Mouse (Mus musculus) cerebellum, postnatal 14 days (tissue): Measurements from ENCODE around the gene Man1c1.
A peak's percentile ranks its signal among the peaks of the same experiment; 100 is the strongest.

ENCODE experiments used
- DNase-seq, 2 experiments: peaks; one replicate each; pipeline ENCODE4 v3.0.0; 2021; ENCODE audit warnings: mixed read lengths in 2 of 2

Man1c1 gene

DNA sequence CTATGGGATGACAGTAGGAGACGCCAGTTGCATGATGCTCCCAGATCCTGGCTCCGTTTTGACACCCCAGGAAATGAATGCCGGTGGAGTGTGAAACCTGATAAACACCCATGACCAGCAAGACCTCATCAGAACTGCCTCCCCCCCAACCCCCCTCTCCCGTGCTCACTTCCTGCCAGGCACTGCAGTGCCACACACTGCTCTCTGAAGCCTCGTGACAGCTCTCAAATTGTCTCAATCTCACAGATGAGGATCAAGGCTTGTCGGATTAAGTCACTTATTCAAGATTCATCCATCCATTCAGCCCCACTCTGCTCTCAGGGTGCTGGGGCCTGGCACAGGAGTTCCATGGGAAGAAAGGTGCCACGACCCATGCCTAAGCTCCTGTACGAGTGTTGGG, 102.7 kb downstream of the Man1c1 start:
- DNase-seq, result no peak

DNA sequence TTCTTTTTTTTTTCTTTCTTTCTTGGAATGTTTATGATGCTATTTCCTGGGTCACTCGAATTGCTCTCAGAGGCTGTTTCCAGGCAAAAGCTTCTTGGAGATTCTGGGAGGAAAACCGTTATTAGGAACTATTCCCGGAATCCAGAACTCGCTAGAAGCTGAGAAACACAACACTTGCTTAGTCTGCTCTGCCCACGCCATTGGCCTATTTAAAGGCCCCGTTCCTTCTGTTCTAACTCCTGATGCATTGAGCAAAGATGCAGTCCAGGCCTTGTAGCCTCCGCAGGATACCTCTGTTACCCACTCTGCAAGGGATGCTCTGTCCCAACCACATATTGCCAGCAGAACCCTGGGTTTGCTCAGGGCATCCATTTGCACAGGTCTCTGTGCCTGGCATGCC, 103.3 kb downstream of the Man1c1 start:
- no peak for DNase-seq

DNA sequence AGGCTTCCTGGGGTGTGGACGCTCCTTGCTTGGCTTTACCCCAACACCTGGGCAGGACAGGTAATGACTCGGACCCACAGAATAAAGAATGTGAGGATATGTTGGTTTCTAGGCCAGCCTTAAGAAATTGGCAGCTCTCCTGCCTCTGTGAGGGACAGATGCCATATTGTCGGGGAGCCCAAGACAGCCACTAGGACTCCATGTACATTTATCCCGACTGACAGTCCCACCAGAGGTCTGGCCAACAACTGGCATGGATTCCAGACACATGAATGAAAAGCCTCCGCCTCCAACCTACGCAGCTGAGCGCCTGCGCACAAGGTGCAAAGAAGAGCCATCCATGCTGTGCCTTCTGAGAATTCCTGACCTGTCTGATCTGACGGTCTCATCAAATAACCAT, 104.0 kb downstream of the Man1c1 start:
- DNase-seq, result peak; percentile 68

DNA sequence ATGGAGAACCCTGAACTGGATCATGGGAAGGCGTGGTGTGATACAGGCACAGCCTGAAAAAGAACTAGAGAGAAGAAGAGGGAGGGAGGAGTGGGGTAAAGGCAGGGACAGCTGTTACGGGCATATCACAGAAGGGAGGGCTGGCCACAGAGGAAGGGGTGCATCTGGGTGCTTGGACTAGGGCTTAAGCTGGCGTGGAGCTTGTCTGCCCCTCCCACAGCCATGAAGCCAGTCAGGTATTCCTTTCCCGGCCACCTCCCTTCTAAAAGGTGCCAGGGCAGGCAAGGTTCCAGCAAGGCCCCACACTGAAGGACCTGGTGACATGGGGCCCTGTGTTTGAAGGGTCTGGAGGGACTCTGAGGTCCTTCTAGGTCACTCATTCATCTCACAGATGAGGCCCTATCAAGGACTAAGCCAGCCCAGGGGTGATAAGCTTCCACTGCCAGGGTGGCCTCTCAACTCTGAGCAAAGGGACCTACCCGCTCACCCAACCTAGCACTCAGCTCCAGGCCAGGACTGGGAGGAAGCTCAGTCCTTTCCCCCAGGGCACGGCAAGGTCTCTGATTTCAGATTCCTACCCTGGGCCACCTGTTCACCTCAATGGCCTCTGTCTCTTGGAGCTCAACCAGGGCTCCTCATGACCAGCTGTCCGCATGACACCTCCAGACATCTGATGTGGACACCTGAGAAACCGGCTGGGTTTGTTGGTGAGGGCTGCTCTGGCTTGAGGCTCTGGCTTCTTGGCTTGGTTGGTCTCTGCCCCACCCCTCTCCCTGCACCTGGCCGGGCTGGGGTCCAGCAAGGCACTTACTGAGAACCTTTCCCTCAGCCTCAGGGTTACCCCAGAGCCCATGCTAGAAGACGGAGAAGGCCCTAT, 107.0 kb downstream of the Man1c1 start:
- DNase-seq, result peak in 1 of 2 experiments; percentile 58

DNA sequence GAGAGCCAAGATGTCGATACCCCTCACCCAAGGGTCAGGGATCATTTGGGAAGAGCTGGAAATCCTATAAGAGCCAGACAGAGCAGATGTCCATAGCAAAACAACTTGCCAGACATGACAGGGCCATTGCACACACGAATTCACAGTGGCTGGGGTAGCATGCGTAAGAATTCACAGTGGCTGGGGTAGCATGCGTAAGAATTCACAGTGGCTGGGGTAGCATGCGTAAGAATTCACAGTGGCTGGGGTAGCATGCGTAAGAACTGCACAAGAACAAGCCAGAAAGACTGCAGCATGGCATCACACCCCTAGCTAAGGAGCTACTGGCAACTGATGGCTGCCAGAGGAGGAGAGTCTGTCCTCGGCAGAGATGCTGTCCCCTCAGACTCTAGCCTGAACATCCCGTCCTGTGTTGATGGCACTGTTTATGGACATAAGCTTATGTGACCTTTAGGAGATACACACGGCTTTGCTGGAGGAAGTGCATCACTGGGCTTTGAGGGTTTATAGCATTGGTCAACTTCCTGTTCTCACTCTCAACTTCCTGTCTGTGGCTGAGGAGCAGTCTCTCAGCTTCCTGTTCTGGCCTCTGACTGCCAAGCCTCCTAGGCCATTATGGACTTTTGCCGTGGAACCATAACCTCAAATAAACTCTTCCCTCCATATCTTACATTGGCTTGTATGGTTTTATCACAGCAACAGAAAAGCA, 109.2 kb downstream of the Man1c1 start:
- no peak for DNase-seq

DNA sequence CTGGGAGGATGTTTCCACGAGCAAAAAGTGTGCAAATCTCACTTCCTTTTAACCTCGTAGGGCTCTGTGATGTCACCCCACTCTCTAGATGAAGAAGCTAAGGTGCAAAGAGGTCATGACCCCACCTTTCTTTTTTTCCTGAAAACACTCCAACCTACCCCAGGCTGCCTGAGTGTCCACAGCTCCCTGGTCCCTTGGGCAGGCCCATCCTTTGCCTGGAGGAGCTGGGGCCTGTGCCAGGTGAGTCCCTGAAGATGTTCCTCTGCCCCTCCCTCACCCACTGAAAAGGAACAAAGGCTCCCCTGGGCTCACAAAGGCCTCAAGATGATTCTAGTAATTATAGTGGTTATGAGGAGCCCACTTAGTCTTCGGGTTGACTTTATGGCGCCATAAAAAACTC, 111.6 kb downstream of the Man1c1 start:
- peak in 1 of 2 experiments; percentile 49 for DNase-seq

DNA sequence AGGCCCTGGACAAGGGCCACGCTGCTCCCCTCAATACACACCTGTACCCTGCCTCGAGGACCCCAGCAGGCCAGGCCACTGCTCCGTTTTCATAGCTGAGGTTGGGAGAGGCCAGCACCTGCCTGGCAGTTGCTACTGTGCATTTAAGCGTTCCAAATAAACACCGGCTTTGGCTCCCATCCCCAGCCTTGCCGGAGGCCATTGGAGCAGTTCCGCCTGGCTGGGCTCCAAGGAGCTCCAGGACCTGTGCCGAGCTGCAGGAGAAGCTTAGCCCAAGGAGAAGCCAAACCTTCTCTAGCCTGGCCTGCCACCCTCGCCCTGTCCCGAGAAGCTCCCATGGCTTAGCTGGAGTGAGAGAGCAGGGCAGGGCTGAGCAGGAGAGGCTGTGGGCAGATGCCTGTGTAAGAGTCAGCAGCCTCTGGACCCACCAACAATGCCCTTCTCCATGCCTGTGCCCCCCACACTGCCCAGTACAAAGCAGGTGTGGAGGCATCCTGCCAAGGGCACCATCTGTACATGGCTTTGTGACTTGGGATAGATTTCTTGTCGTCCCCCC, 112.5 kb downstream of the Man1c1 start:
- DNase-seq, result peak; percentile 99

DNA sequence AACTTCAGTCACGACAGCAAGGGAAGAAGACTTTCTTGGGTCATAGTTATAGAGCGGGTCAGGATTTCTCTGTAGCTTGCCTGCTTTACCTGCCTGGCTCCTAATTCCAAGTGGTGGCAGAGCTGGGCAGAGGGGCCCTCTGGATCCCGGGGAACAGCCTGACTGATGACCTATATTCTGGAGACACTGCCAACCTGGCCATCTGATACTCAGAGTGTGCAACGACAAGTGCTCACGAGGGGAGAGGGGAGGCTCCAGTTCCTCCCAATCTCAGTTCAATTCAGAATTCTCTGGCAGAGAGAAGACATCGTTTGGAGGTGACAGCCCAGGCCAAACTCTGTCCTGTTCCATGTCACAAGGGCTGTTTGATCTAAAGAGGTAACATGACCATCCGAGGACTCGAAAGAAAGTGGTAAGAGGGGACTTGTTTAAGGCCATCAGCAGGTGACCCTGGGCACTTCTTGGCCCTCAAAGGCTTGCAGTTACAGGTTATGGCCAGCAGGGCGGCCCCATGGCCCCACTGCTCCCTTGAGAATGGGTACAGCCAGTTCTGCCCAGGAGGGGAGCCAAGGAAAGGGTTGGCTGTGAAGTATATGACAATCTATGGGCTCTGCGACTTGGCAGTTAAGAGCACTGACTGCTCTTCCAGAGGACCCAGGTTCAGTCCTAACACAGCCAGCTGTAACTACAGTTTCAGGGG, 113.7 kb downstream of the Man1c1 start:
- peak; percentile 50 to 67 for DNase-seq

DNA sequence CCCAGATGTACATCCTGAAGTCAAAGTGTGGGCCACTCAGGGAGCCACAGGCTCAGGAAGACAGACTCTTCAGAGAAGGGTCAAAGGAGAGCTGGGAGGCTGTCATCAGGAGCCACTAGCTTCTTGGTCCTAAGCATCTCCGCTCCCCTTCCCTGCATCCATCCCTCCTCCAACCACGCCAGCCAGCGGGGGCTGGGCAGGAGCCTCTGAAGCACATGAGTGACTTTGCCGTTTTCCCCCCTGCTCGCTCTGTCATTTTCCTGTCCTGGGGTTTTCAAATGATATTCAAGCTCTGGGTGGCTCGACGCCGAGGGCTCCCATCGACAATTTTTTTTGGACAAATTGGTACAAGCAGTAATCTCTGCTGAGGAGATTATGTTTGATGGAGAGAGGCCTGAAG, 114.3 kb downstream of the Man1c1 start:
- peak; percentile 50 to 54 for DNase-seq

DNA sequence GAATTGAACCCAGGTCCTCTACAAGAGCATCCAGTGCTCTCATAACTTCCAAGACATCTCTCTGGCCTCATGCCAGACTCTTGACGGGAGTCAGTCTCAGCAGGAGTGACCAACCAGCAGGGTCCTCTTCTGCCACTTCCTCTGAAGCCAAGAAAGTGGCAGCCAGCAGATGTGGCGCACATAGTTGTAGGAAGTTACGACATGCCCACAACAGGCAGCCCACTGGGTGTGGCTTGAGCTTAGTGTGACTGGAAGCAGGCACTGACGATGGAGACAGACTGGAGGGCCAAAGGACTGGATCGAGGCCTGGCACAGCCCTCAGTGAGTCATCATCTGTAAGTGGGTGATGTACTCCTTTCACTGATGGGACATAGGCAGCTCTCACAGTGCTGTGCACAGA, 115.1 kb downstream of the Man1c1 start:
- DNase-seq, result peak in 1 of 2 experiments; percentile 59

DNA sequence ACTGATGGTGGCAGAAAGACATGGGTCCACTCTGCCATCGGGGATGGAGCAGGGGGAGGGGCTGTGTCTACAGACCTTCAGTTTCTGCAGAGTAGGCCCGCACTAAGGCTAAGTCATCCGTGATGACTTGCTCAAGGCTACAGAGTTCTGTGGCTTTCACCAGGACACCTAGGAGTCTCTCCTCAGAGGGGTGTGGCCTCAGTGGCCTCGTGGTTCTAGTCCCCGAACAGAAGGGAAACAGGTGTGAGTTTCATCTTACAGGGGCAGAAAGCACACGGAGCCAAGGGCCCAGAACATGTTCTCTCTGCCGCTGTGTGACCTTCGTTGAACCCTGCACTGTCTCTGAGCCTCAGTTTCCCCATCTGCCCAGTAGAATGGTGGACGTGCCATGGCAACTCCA, 115.8 kb downstream of the Man1c1 start:
- DNase-seq, result no peak

DNA sequence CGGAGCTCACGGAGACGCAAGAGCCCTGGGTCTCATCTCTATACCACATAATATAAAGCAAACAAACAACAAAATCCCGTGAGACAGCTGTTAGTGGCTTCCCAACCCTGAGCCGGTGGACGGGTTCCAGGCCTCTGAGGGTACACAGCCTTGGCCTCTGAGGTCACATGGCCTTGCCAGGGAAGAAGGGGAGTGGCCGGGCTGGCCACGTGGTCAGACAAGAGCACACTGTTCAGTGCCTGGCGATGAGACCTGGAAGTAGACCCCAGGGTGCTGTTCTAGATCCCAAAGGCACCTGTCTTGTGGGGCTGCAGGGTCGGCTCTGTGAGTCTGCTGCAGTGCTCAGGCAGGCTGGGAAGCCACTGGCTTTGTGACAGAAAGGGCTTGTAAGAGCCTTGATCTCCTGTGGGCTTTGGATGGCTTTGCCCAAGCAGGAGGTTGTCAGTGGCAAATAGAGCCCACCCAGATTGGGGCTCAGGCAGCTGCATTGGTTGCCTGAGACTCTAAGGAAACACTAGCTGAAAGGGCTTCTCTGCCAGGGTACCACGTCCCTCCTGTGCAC, 116.4 kb downstream of the Man1c1 start:
- no peak for DNase-seq

DNA sequence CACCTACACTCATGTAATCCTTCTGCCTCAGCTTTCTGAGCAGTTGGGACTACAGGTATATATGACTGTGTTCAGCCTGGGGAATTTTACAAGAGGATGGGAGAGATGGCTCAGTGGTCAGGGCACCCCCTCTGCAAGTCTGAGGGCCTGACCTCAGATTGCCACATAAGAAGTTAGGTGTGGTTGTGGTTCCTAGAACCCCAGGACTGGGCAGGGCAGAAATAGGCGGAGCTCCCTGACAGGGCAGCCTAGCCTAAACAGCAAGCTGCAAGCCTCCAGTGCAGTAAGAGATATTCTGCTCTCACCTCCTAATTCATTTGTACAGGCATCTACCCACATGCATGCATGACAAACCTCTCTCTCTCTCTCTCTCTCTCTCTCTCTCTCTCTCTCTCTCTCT, 117.5 kb downstream of the Man1c1 start:
- DNase-seq, result no peak

DNA sequence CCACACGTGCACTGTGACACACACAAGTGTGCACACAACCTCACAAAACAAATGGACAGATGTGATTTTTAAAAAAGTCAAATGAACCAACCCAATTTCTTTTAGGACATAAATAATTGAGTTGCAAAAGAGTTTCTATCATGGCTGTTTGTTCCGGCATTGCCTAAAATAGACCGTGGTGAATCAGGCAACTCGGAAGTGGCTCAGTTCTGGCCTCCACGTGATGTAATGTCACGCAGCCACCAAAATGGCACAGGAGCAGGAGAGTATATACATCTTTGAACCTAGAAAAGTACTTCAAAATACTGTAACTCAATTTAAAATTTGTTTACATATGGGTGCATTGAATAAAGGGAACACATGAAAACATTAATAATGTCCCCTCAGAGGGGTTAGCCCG, 118.0 kb downstream of the Man1c1 start:
- DNase-seq, result no peak

DNA sequence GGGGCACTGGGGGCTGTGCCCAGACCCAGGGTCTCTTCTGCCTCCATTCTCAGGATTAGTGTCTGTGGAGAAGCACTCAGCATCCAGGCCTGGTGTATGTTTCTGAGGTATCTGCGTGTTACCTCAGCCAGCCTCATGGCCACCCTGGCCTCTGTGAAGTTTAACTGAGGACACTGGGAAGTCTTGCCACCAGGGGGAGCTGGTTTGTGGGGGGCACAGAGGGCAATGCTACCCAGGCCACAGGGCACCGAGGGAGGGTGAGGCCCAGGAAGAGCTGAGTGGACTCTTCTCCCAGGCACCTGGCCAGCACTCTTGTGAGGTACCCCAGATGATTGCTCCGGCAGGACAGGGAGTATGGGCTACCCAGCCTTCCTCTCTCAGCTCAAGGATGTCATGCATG, 120.6 kb downstream of the Man1c1 start:
- peak in 1 of 2 experiments; percentile 54 for DNase-seq

DNA sequence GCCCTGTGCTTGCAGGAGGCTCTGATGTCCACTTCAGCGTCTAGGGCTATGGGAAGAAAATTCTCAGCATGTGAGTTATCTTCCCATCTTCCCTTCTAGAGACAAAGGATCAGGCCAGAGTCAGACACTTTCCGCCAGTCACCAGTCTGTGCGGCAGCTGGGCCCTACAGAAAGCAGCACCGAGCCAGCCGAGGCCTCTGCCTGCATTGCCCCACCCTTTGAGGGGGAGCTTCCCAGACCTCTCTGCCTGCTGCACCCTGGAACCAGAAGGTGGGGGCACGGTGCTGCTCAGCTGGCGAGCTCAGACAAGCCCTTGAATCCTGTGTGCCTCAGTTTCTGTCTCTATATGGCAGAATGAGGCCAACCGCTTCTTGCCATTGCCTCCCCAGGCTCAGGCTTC, 122.7 kb downstream of the Man1c1 start:
- peak in 1 of 2 experiments; percentile 49 for DNase-seq

DNA sequence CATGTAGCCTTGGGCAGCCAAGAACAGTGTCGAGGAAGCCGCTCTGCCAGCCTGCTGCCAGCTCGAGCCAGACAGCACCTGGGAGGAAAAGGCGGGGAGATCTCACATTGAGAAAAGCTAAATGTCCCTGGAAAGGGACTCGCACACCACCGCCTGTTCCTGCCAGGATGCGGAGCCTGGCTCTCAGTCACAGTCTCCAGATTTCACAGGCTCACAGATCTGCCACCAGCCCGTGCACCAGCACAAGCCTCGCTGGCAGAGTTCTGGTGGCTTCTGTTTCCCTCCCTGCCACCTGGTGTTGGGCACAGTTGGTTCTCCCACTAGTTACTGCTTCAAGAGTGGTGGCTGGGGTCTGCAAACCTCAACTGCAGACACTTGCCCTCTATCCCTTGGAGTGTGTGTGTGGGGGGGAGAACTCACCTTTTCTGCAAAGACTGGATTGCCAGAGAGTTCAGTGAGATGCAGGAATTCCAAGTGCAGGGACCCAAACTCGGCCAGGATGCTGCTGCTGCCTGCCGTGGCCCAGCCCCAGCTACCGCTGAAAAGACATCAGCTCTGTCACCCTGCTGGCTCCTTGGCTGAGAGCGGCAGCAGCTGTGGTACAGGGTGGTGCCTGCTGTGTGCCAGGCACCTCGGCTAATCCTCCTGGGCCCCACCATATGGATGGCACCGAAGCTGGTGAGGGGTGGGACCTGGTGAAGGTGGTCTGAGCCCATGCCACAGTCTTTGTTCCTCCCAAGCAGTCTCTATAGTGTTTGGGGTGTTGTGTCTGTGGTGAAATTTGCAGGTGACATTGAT, 123.5 kb downstream of the Man1c1 start:
- peak; percentile 77 to 81 for DNase-seq

DNA sequence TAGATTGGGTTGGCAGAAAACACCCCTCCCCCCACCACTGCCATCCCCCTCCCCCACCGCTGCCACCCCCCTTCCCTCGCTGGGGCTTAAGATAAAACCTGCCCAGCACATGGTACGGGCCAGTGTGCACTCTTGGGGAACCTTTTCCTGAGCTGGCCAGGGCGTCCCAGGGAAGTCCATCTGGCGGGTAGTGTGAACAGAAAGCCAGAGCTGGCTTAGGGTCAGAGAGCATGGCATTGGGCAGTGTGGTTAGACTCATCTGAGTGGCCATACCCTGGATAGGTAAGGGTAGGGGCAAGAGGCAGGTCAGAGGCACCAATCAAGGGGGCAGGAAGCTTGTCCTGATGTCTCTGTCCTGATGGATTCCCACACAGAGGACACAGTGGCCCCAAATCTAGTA, 124.5 kb downstream of the Man1c1 start:
- DNase-seq, result peak in 1 of 2 experiments; percentile 62

DNA sequence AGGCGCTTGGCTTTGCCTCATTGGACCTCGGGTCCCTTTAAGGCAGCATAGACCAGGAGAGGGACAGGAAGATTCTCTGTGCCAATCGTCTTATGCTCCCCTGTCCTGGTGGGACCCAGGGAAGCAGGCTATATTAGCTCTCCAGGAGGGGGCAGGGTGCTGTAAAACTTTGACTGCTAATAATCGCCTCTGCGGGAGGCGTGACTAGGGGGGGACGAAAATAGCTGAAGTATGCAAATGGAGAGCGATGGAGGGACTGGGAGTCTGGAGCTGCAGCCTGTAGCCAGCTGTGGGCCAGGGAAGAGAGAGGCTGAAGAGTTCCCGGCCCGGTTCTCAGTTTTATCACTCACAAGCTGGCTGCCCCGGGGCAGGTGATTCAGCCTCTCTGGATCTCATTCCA, 124.9 kb downstream of the Man1c1 start:
- DNase-seq, result no peak

DNA sequence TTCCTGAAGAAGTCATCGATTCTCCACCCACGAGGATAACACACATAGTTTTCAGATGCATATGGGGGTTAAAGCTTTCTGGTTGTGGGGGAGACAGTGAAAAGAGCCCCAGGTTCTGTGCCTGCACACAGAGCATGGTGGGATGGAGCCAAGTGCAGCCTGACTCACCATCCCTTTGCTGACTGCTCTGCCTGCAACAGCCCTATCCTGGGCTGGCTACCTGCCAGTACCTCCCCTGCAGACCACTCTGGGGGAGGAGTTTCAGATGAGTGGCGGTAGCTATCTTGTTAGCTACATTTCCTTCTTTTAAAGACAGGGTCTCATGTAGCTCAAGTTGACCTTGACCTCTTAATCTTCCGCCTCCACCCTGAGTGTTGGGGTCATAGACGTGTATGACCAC, 125.7 kb downstream of the Man1c1 start:
- DNase-seq, result peak in 1 of 2 experiments; percentile 59

DNA sequence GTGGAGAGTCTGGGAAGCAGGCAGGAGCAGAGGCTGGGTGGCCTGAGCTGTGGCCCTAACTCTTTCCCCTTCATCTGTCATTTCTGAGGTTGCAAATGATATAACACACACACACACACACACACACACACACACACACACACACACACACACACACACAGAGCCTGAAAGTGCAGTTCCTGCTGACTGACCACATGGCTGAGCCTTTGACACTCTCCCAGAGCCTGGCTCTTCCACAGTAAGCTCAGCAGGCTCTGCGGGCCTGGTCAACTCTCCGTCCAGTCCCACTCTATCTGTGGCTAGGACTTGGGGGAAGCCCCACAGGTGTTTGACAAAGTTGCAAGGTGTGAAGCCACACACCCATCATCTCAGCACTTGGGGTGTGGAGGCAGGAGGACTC, 126.8 kb downstream of the Man1c1 start:
- peak; percentile 49 to 62 for DNase-seq

DNA sequence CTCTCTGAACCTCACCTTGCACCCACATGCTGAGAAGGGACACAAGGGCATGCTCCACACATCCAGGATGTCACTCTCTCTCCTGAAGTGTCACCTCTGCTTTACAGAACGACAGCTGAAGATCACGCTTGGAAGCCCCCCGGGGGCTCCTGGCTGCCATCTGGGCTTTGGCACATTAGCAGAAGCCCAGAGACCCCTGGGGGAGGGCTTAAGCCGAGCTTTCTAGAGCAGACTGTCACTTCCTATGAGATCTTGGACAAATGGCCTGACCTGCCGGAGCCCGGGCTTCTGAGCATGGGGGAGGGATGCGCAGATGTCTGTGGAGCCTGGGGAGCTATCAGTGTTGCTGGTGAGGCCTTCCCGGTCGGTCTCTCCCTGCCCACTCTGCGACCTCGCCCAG, 128.6 kb downstream of the Man1c1 start:
- peak; percentile 57 to 67 for DNase-seq
